Mouse (Mus musculus) G1E (cell line): ENCODE results near the gene Gria1. TPM values are rescaled to one million over a fixed set of nuclear protein-coding genes. Genes with fewer than 3 reads are reported as not detected.
A peak's percentile ranks its signal among the peaks of the same experiment; 100 is the strongest.

Source experiments
- ATAC-seq: 2 replicates; pipeline ENCODE4 v1.8.0; 2016; ENCODE audit warnings: mild to moderate bottlenecking; ENCODE audit not compliant: insufficient number of reproducible peaks, poor library complexity, low FRiP score, severe bottlenecking; ENCODE audit errors: extremely low read depth
- DNase-seq: peaks from one replicate; pipeline ENCODE4 v3.0.0; 2012; ENCODE audit warnings: low spot score
- H3K27me3 ChIP-seq: 2 replicates; pipeline ENCODE4 v1.6.1; 2012; ENCODE audit warnings: mild to moderate bottlenecking, low read length, inconsistent platforms; ENCODE audit not compliant: insufficient read depth
- H3K36me3 ChIP-seq: replicated peaks from 2 replicates; pipeline ENCODE3; 2012; ENCODE audit warnings: mild to moderate bottlenecking, inconsistent platforms
- H3K4me1 ChIP-seq: 2 replicates; pipeline ENCODE4 v1.6.1; 2012; ENCODE audit warnings: low read depth, low read length, inconsistent platforms, mixed read lengths; ENCODE audit not compliant: insufficient read depth
- H3K4me3 ChIP-seq: 2 replicates; pipeline ENCODE4 v1.5.1; 2012; ENCODE audit warnings: low read depth, mild to moderate bottlenecking, inconsistent platforms, low read length, moderate library complexity, mixed read lengths
- H3K9me3 ChIP-seq: replicated peaks from 2 replicates; pipeline ENCODE4 v1.6.1; 2012; ENCODE audit warnings: inconsistent platforms
- CTCF ChIP-seq: IDR thresholded peaks from 2 replicates; pipeline ENCODE4 v1.5.1; 2012; ENCODE audit warnings: low read depth, low read length, inconsistent platforms, mixed read lengths
- GATA1 ChIP-seq: IDR thresholded peaks from 2 replicates; pipeline ENCODE4 v1.6.1; 2012; ENCODE audit warnings: borderline replicate concordance, low read length, inconsistent platforms, mixed read lengths
- GATA2 ChIP-seq: IDR thresholded peaks from 2 replicates; pipeline ENCODE4 v1.6.1; 2012; ENCODE audit warnings: low read depth, low read length, inconsistent platforms, borderline replicate concordance
- POLR2AphosphoS5 ChIP-seq: IDR thresholded peaks from 2 replicates; pipeline ENCODE4 v1.6.1; 2012; ENCODE audit warnings: low read depth, low read length, inconsistent platforms; ENCODE audit not compliant: insufficient replicate concordance
- TAL1 ChIP-seq: conservative IDR thresholded peaks from 2 replicates; pipeline ENCODE4 v1.6.1; 2012; ENCODE audit warnings: low read depth, low read length, inconsistent platforms, mixed read lengths
- polyA plus RNA-seq: library from polyadenylated mRNA; stranded (reverse); fragments of >175 nt; gene quantifications from 2 replicates; pipeline ENCODE4 v1.2.3, GENCODE M21; 2012
- total RNA-seq, 2 experiments: library from RNA; stranded (forward) in 1 of 2; stranded (reverse) in 1 of 2; fragments of 200-1000 nt in 1 of 2; fragments of >200 nt in 1 of 2; fragmentation: Nextera tagmentation in 1 of 2; gene quantifications; 2 replicates each; pipeline ENCODE4 v1.2.3; 2014 to 2017

The Gria1 gene
- total and polyA plus RNA-seq, 3 experiments = 0.05 TPM; not detected in 2

DNA sequence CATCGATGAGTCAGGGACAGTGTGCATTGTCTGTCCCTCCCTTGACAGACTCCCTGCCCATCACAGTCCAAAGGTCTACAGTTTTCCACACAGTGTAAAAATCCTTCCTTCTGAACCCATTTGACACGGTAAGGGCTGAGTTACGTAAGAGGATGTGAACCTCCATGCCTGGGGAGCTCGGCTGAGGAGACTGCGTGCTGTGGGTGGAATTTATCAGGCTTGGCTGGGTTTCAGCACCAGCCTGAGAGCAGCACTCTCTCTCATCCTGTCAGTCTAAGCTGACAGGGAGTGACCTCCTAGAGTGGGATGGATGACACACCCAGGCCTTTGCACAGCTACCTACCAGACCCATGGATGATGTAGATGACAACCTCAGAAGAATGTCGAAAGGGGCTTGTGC, 158.9 kb downstream of the Gria1 start:
- H3K4me3 ChIP-seq = no peak overlapping the region
- H3K36me3 ChIP-seq = no peaks in the 10 kb centered on the region
- no peak for TF ChIP-seq TAL1
- TF ChIP-seq GATA1 = no peak
- TF ChIP-seq POLR2AphosphoS5 = no peak
- TF ChIP-seq CTCF = no peak
- DNase-seq (no peak), ATAC-seq (no peak)
- H3K27me3 ChIP-seq = no peaks in the 10 kb centered on the region
- peaks cover 57% of the 10 kb centered on the region for H3K9me3 ChIP-seq
- no peaks in the 10 kb centered on the region for H3K4me1 ChIP-seq

DNA sequence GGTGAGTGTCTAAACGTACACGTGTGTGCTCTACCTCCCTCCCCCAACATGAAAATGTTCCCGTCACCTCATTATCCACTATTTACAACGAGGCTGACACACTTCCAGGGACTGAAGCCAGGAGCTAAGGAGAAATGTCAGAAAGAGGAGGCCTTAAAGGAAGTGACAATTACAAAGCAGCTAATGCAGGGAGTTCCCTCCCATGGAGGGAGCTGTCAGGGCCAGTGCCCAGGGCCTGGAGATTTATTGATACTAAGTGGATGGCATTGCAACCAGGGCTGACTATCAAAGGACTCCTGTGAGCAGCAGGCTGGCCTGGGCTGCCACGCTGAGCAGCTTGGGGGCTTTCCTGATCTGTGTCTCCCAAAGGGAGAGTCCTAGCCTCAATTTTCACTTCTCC, 163.0 kb downstream of the Gria1 start:
- H3K27me3 ChIP-seq = no peaks in the 10 kb centered on the region
- H3K36me3 ChIP-seq = no peaks in the 10 kb centered on the region
- peaks cover 57% of the 10 kb centered on the region for H3K9me3 ChIP-seq
- no peaks in the 10 kb centered on the region for H3K4me1 ChIP-seq
- no peak for ATAC-seq
- DNase-seq = no peak
- TF ChIP-seq POLR2AphosphoS5 (no peak), GATA2 (no peak), TAL1 (no peak), CTCF (no peak), GATA1 (no peak)
- H3K4me3 ChIP-seq = no peak overlapping the region

GRCm38 (mm10) chr11:57176552-57176951, 165.4 kb downstream of the Gria1 start:
- Histone ChIP-seq H3K36me3 (no peaks in the 10 kb centered on the region), H3K4me1 (no peaks in the 10 kb centered on the region), H3K9me3 (peaks cover 43% of the 10 kb centered on the region), H3K4me3 (no peak overlapping the region), H3K27me3 (no peaks in the 10 kb centered on the region)
- TF ChIP-seq CTCF = 0 out of 2 replicates have a peak, but pooled peaks have one; percentile 3
- no peak for TF ChIP-seq GATA2
- no peak for DNase-seq
- ATAC-seq = no peak

DNA sequence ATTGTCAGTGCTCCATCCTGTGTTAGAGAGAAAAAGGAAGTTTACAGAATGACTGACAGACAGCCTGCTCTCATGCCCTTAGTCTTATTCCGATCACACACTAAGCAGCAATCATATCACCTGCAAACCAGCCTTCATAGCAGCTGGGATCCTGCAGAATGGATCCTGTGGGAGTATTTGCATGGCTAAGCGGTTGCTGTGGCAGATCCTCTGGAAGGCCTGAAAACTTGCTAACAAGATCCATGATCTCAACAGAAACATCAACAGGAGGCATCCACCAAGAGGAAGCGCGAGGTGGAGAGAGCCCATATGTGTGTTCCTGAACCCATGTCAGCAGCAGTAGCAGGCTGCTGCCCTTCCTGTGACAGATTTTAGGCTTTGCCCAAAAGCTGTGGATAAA, 173.0 kb downstream of the Gria1 start:
- no peak for DNase-seq
- H3K9me3 ChIP-seq = peaks cover 8% of the 10 kb centered on the region
- H3K36me3 ChIP-seq = no peaks in the 10 kb centered on the region
- H3K4me3 ChIP-seq = no peak overlapping the region
- no peaks in the 10 kb centered on the region for H3K4me1 ChIP-seq
- no peak for ATAC-seq
- TF ChIP-seq GATA2 = no peak
- TF ChIP-seq POLR2AphosphoS5 = no peak
- TF ChIP-seq GATA1 = no peak
- no peak for TF ChIP-seq TAL1
- no peak for TF ChIP-seq CTCF
- H3K27me3 ChIP-seq = no peaks in the 10 kb centered on the region

DNA sequence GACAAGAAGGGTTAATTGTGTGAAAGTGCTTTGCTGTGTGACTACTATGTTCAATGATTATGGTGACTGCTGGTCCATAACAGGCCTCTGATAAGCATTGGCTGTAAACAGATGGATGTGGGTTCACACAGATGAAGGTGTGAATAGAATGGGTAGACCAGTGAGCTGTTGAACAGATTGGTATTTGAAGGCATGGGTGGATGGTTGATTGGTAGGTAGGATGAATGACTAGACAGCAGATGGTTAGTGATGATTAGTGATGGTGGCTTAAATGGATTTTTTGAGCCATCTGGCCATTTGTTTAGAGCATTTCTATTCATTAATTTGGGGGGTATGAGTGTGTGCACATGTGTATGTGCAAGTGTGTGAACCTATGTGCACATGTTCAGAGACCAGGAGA, 173.9 kb downstream of the Gria1 start:
- ATAC-seq = no peak
- TF ChIP-seq GATA1 = no peak
- TF ChIP-seq POLR2AphosphoS5 = no peak
- no peak for TF ChIP-seq GATA2
- TF ChIP-seq TAL1 = no peak
- no peak for TF ChIP-seq CTCF

GRCm38 (mm10) chr11:57189391-57189790, 178.2 kb downstream of the Gria1 start:
- DNase-seq (no peak), ATAC-seq (no peak)
- Histone ChIP-seq H3K4me1 (no peaks in the 10 kb centered on the region), H3K4me3 (no peak overlapping the region), H3K27me3 (no peaks in the 10 kb centered on the region), H3K36me3 (no peaks in the 10 kb centered on the region), H3K9me3 (peaks cover 19% of the 10 kb centered on the region)
- TF ChIP-seq CTCF (no peak), TAL1 (no peak), GATA2 (no peak), POLR2AphosphoS5 (no peak), GATA1 (no peak)

More for the DNA sequence above, 173.9 kb downstream of the Gria1 start:
- Histone ChIP-seq H3K4me1 (no peaks in the 10 kb centered on the region), H3K9me3 (peaks cover 14% of the 10 kb centered on the region), H3K27me3 (no peaks in the 10 kb centered on the region), H3K4me3 (no peak overlapping the region), H3K36me3 (no peaks in the 10 kb centered on the region)
- no peak for DNase-seq

GRCm38 (mm10) chr11:57194746-57195145, 183.6 kb downstream of the Gria1 start:
- Histone ChIP-seq H3K4me1 (no peaks in the 10 kb centered on the region), H3K9me3 (peaks cover 17% of the 10 kb centered on the region), H3K27me3 (no peaks in the 10 kb centered on the region), H3K36me3 (no peaks in the 10 kb centered on the region), H3K4me3 (no peak overlapping the region)
- no peak for ATAC-seq
- TF ChIP-seq GATA2 (no peak), GATA1 (no peak), CTCF (no peak), POLR2AphosphoS5 (no peak), TAL1 (no peak)
- DNase-seq = no peak
